Comparison of ENCODE assay signal across 8 mouse cellular contexts in genomic region chr11:46310647-46311063, GRCm38 (mm10). TPM values are rescaled to one million over a fixed set of nuclear protein-coding genes. Genes with fewer than 3 reads are reported as not detected.
DNase-seq lines count a peak whose midpoint lies in the region; ATAC-seq and TF ChIP-seq lines count a peak whose summit lies in the region.

No protein-coding gene starts in this region.

- H3K9me3 ChIP-seq in lung, embryonic 14.5 days (ENCODE audit: low read depth, low read length), result no peaks in the 10 kb centered on the region
- H3K9me3 ChIP-seq in embryonic facial prominence, embryonic 14.5 days (ENCODE audit: control insufficient read depth, low read length), result no peaks in the 10 kb centered on the region
- no peaks in the 10 kb centered on the region for H3K9me3 ChIP-seq in limb, embryonic 12.5 days

- H3K27ac ChIP-seq in lung, embryonic 14.5 days (ENCODE audit: low read depth), result no peak overlapping the region
- 0 out of 2 replicates have a peak overlapping the region, but pooled peaks have one; percentile 28 for H3K27ac ChIP-seq in embryonic facial prominence, embryonic 14.5 days (replicated peaks; ENCODE audit: low read depth, low read length)
- no peak overlapping the region for H3K27ac ChIP-seq in limb, embryonic 12.5 days

- H3K4me2 ChIP-seq in lung, embryonic 14.5 days, result peak overlapping the region; percentile 98
- peak overlapping the region; percentile 99 for H3K4me2 ChIP-seq in embryonic facial prominence, embryonic 14.5 days (ENCODE audit: low read depth, low read length)
- peak overlapping the region; percentile 96 for H3K4me2 ChIP-seq in limb, embryonic 12.5 days

- no peaks in the 10 kb centered on the region; the same call in 1 of the 2 replicates for H3K4me1 ChIP-seq in lung, embryonic 14.5 days (ENCODE audit: insufficient read depth)
- peaks cover 19% of the 10 kb centered on the region for H3K4me1 ChIP-seq in embryonic facial prominence, embryonic 14.5 days (ENCODE audit: control insufficient read depth, insufficient read depth, low read length)
- peaks cover 44% of the 10 kb centered on the region for H3K4me1 ChIP-seq in limb, embryonic 12.5 days (replicated peaks)

- ATAC-seq in lung, embryonic 14.5 days (ENCODE audit: insufficient read depth), result no peak
- no peak for ATAC-seq in embryonic facial prominence, embryonic 14.5 days (ENCODE audit: low read depth)
- ATAC-seq in limb, embryonic 12.5 days (ENCODE audit: insufficient number of reproducible peaks, insufficient read depth, low FRiP score, low TSS enrichment, low read depth), result no peak

- WGBS in lung, embryonic 14.5 days, result 71% methylated on average over 5 of the region's 5 CpGs
- WGBS in embryonic facial prominence, embryonic 14.5 days, result 57% methylated on average over 5 of the region's 5 CpGs
- 77% methylated on average over 5 of the region's 5 CpGs for WGBS in limb, embryonic 12.5 days

- no peak overlapping the region for H3K9ac ChIP-seq in lung, embryonic 14.5 days
- H3K9ac ChIP-seq in embryonic facial prominence, embryonic 14.5 days (ENCODE audit: low read depth, low read length), result 0 out of 2 replicates have a peak overlapping the region, but pooled peaks have one; percentile 19
- H3K9ac ChIP-seq in limb, embryonic 12.5 days (replicated peaks), result no peak overlapping the region

- peaks cover 6% of the 10 kb centered on the region; the same call in 1 of the 2 replicates for H3K27me3 ChIP-seq in lung, embryonic 14.5 days (ENCODE audit: insufficient read depth, low read length)
- peaks cover 11% of the 10 kb centered on the region for H3K27me3 ChIP-seq in embryonic facial prominence, embryonic 14.5 days (replicated peaks; ENCODE audit: control insufficient read depth, insufficient read depth, low read length)
- peaks cover 6% of the 10 kb centered on the region; the same call in 1 of the 2 replicates for H3K27me3 ChIP-seq in limb, embryonic 12.5 days

- no peaks in the 10 kb centered on the region for H3K36me3 ChIP-seq in lung, embryonic 14.5 days (ENCODE audit: insufficient read depth)
- no peaks in the 10 kb centered on the region for H3K36me3 ChIP-seq in embryonic facial prominence, embryonic 14.5 days (ENCODE audit: control insufficient read depth, insufficient read depth, low read length)
- no peaks in the 10 kb centered on the region for H3K36me3 ChIP-seq in limb, embryonic 12.5 days

- no peak for DNase-seq in lung, embryonic 14.5 days
- DNase-seq in lung, postnatal 4 days, result no peak
- DNase-seq in embryonic facial prominence, embryonic 14.5 days (ENCODE audit: low spot score), result no peak
- peak; percentile 33 for DNase-seq in retina, embryonic 14.5 days (ENCODE audit: low spot score)
- DNase-seq in T-cell, adult 2 months (ENCODE audit: low spot score), result no peak
- no peak for DNase-seq in adrenal gland, adult 2 months
- DNase-seq in cerebellum, postnatal 25 days, result no peak

- H3K4me3 ChIP-seq in lung, embryonic 14.5 days (ENCODE audit: low read depth, low read length), result no peak overlapping the region
- peak overlapping the region; percentile 74; the same call in 1 of the 2 replicates for H3K4me3 ChIP-seq in embryonic facial prominence, embryonic 14.5 days (ENCODE audit: low read depth, low read length)
- peak overlapping the region; percentile 77; the same call in 1 of the 2 replicates for H3K4me3 ChIP-seq in limb, embryonic 12.5 days (replicated peaks)

- TF ChIP-seq CTCF in lung, embryonic 14.5 days (IDR thresholded peaks at IDR 0.05; ENCODE audit: low read depth), result no peak

RNA-seq across cellular contexts. Expression of gene Cyfip2, which starts 2.0 kb away (rescaled TPM):
- 5.9 and 6.1 TPM in 2 replicates for polyA plus RNA-seq in lung, embryonic 14.5 days (2014; fragmentation: Nextera tagmentation; extraction: Ambion mirVana)
- polyA plus RNA-seq in embryonic facial prominence, embryonic 14.5 days (2014; fragmentation: Nextera tagmentation; extraction: Ambion mirVana), result 13.4 TPM in 2 replicates
- polyA plus RNA-seq in limb, embryonic 12.5 days (2016; fragmentation: Nextera tagmentation; extraction: Ambion mirVana), result 18.3 and 19.9 TPM in 2 replicates
- 10 to 100 TPM; 68.1 to 95.2 TPM for total RNA-seq in adrenal gland, adult 2 months (2021)
- 24.4 and 34.7 TPM in 2 replicates for polyA plus RNA-seq in adrenal gland, adult 2 months (2012; rRNA removed)
